Mouse (Mus musculus) heart, embryonic 16.5 days (tissue): ENCODE results near the gene Hoxb6. TPM values are rescaled to one million over a fixed set of nuclear protein-coding genes. Genes with fewer than 3 reads are reported as not detected.

ENCODE experiments used
- ATAC-seq: fragments of 200-750 bp; cut with Nextera tagmentation; replicated peaks from 2 replicates; pipeline ENCODE4 v1.8.0; 2017; ENCODE audit warnings: moderate number of reproducible peaks; ENCODE audit not compliant: insufficient read depth, low FRiP score; ENCODE audit errors: extremely low read depth
- H3K27ac ChIP-seq: fragments of 300-500 bp; sonication (generic); 2 replicates; pipeline ENCODE4 v1.5.1; 2014; ENCODE audit warnings: mild to moderate bottlenecking, low read length, control low read depth, moderate library complexity
- H3K27me3 ChIP-seq: fragments of 300-500 bp; sonication (generic); 2 replicates; pipeline ENCODE4 v1.6.1; 2014; ENCODE audit warnings: low read length, mixed read lengths; ENCODE audit not compliant: control insufficient read depth, insufficient read depth
- H3K36me3 ChIP-seq: fragments of 300-500 bp; sonication (generic); 2 replicates; pipeline ENCODE4 v1.6.1; 2014; ENCODE audit not compliant: control insufficient read depth, insufficient read depth
- H3K4me1 ChIP-seq: fragments of 300-500 bp; sonication (generic); 2 replicates; pipeline ENCODE4 v1.6.1; 2014; ENCODE audit warnings: low read length, mixed read lengths; ENCODE audit not compliant: control insufficient read depth, insufficient read depth
- H3K4me2 ChIP-seq: fragments of 300-500 bp; sonication (generic); 2 replicates; pipeline ENCODE4 v1.6.1; 2014; ENCODE audit warnings: low read depth, mild to moderate bottlenecking, control low read depth, low read length
- H3K4me3 ChIP-seq: fragments of 300-500 bp; sonication (generic); 2 replicates; pipeline ENCODE4 v1.5.1; 2014; ENCODE audit warnings: mild to moderate bottlenecking, control low read depth, low read length
- H3K9ac ChIP-seq: fragments of 300-500 bp; sonication (generic); 2 replicates; pipeline ENCODE4 v1.6.1; 2014; ENCODE audit warnings: low read length, control low read depth
- H3K9me3 ChIP-seq: fragments of 300-500 bp; sonication (generic); replicated peaks from 2 replicates; pipeline ENCODE4 v1.6.1; 2016; ENCODE audit warnings: low read length; ENCODE audit not compliant: control insufficient read depth
- WGBS: fragments of 180-500 bp; shearing (Covaris S2); extraction: QIAGEN DNeasy Blood & Tissue Kit; methylation state at CpG from one replicate; pipeline ENCODE4 v1.1.7; 2014; 5-methylcytosine and 5-hydroxymethylcytosine counted together
- polyA plus RNA-seq: library from polyadenylated mRNA; unstranded; fragments of >200 nt; fragmentation: Nextera tagmentation; extraction: Ambion mirVana; gene quantifications from 2 replicates; pipeline ENCODE4 v1.2.1, GENCODE M21; 2015

The Hoxb6 gene
- polyA plus RNA-seq, 1 experiment from 2014 or later = not detected

GRCm38 (mm10) chr11:96341701-96342575 is 49.7 kb downstream of the Hoxb6 start:
- no peaks in the 10 kb centered on the region for H3K36me3 ChIP-seq
- H3K4me1 ChIP-seq = peaks cover 5% of the 10 kb centered on the region
- H3K4me3 ChIP-seq = peak overlapping the region; percentile 30
- no peak for ATAC-seq
- no peaks in the 10 kb centered on the region for H3K9me3 ChIP-seq
- 2% methylated on average over 40 of the region's 40 CpGs for WGBS
- peaks cover 87% of the 10 kb centered on the region for H3K27me3 ChIP-seq
- H3K27ac ChIP-seq = peak overlapping the region; percentile 26
- peak overlapping the region; percentile 26 for H3K9ac ChIP-seq
- H3K4me2 ChIP-seq = peak overlapping the region; percentile 39

- Histone ChIP-seq H3K4me3 (no peak overlapping the region), H3K9me3 (no peaks in the 10 kb centered on the region), H3K4me1 (peaks cover 5% of the 10 kb centered on the region), H3K9ac (no peak overlapping the region), H3K36me3 (no peaks in the 10 kb centered on the region), H3K4me2 (peak overlapping the region; percentile 39), H3K27me3 (peaks cover 84% of the 10 kb centered on the region), H3K27ac (no peak overlapping the region)
- ATAC-seq = no peak
- 9% methylated on average over 4 of the region's 4 CpGs for WGBS
Measured at GRCm38 (mm10) chr11:96342576-96342930, 50.3 kb downstream of the Hoxb6 start.

- no peaks in the 10 kb centered on the region for H3K9me3 ChIP-seq
- no peaks in the 10 kb centered on the region for H3K36me3 ChIP-seq
- peaks cover 83% of the 10 kb centered on the region for H3K27me3 ChIP-seq
- H3K27ac ChIP-seq = no peak overlapping the region
- no peak for ATAC-seq
- WGBS = 46% methylated on average over 2 of the region's 2 CpGs
- H3K4me2 ChIP-seq = peak overlapping the region; percentile 13; the same call in 1 of the 2 replicates
- peaks cover 5% of the 10 kb centered on the region for H3K4me1 ChIP-seq
- H3K9ac ChIP-seq = no peak overlapping the region
- no peak overlapping the region for H3K4me3 ChIP-seq
Measured at GRCm38 (mm10) chr11:96343206-96343745, 51.0 kb downstream of the Hoxb6 start.

- H3K27ac ChIP-seq = no peak overlapping the region
- WGBS = 18% methylated on average over 40 of the region's 40 CpGs
- no peak for ATAC-seq
- peaks cover 5% of the 10 kb centered on the region for H3K4me1 ChIP-seq
- no peak overlapping the region for H3K4me2 ChIP-seq
- no peaks in the 10 kb centered on the region for H3K36me3 ChIP-seq
- H3K4me3 ChIP-seq = no peak overlapping the region
- no peaks in the 10 kb centered on the region for H3K9me3 ChIP-seq
- no peak overlapping the region for H3K9ac ChIP-seq
- H3K27me3 ChIP-seq = peaks cover 83% of the 10 kb centered on the region
Measured at GRCm38 (mm10) chr11:96344061-96344877, 52.0 kb downstream of the Hoxb6 start.

- H3K4me2 ChIP-seq = no peak overlapping the region; the same call in 1 of the 2 replicates
- H3K9ac ChIP-seq = no peak overlapping the region
- peaks cover 83% of the 10 kb centered on the region for H3K27me3 ChIP-seq
Measured at GRCm38 (mm10) chr11:96344878-96345159, 52.5 kb downstream of the Hoxb6 start.

GRCm38 (mm10) chr11:96345220-96345892 is 53.1 kb downstream of the Hoxb6 start:
- Histone ChIP-seq H3K4me3 (peak overlapping the region; percentile 44), H3K27me3 (peaks cover 82% of the 10 kb centered on the region), H3K4me2 (peak overlapping the region; percentile 71), H3K9me3 (no peaks in the 10 kb centered on the region), H3K27ac (no peak overlapping the region; the same call in 1 of the 2 replicates), H3K9ac (peak overlapping the region; percentile 50), H3K36me3 (no peaks in the 10 kb centered on the region), H3K4me1 (peaks cover 5% of the 10 kb centered on the region)
- no peak for ATAC-seq
- 8% methylated on average over 37 of the region's 56 CpGs for WGBS

More at GRCm38 (mm10) chr11:96344878-96345159, 52.5 kb downstream of the Hoxb6 start:
- Histone ChIP-seq H3K27ac (no peak overlapping the region), H3K36me3 (no peaks in the 10 kb centered on the region), H3K9me3 (no peaks in the 10 kb centered on the region), H3K4me1 (peaks cover 5% of the 10 kb centered on the region), H3K4me3 (peak overlapping the region; percentile 44; the same call in 1 of the 2 replicates)
- WGBS = 30% methylated on average over 6 of the region's 6 CpGs
- no peak for ATAC-seq

- Histone ChIP-seq H3K27ac (peak overlapping the region; percentile 21), H3K9ac (peak overlapping the region; percentile 50), H3K9me3 (no peaks in the 10 kb centered on the region), H3K27me3 (peaks cover 86% of the 10 kb centered on the region), H3K36me3 (no peaks in the 10 kb centered on the region), H3K4me2 (peak overlapping the region; percentile 71), H3K4me1 (peaks cover 5% of the 10 kb centered on the region), H3K4me3 (peak overlapping the region; percentile 44)
- ATAC-seq = no peak
- WGBS = 7% methylated on average over 45 of the region's 45 CpGs
Measured at GRCm38 (mm10) chr11:96345893-96346806, 53.9 kb downstream of the Hoxb6 start.

- H3K4me3 ChIP-seq = no peak overlapping the region
- H3K27me3 ChIP-seq = peaks cover 92% of the 10 kb centered on the region
- no peak overlapping the region for H3K4me2 ChIP-seq
- ATAC-seq = no peak
- H3K9ac ChIP-seq = no peak overlapping the region
- no peaks in the 10 kb centered on the region for H3K9me3 ChIP-seq
- peaks cover 5% of the 10 kb centered on the region for H3K4me1 ChIP-seq
- H3K36me3 ChIP-seq = no peaks in the 10 kb centered on the region
- 56% methylated on average over 5 of the region's 5 CpGs for WGBS
- no peak overlapping the region for H3K27ac ChIP-seq
Measured at GRCm38 (mm10) chr11:96346916-96347520, 54.7 kb downstream of the Hoxb6 start.
